Mouse (Mus musculus) testis, adult 10 weeks (tissue): ENCODE results near the gene Ubiad1. TPM values are rescaled to one million over a fixed set of nuclear protein-coding genes. Genes with fewer than 3 reads are reported as not detected.

Experiments used
- polyA plus RNA-seq: library from polyadenylated mRNA; stranded (reverse); fragments of 350-450 nt; fragmentation: Illumina TruSeq; extraction: RNeasy Lipid Tissue Mini Kit (QIAGEN cat#74804); gene quantifications from one replicate; pipeline ENCODE4 v1.2.3, GENCODE M21; 2014; ENCODE audit warnings: low read depth, low replicate concordance

Ubiad1 gene
- polyA plus RNA-seq: 2.5 TPM

GRCm38 (mm10) chr4:148444250-148444967 lies at the start of gene Ubiad1:
Gene Ubiad1 (minus strand): TSS chr4:148444771.

GRCm38 (mm10) chr4:148448179-148448852 lies 3.7 kb upstream of the Ubiad1 start, which contains the start of gene Mtor:
Gene Mtor (plus strand): TSS chr4:148448611.

Other genes with a start within 250 kb of the Ubiad1 start
- gene Disp3, start 156.8 kb downstream of the Ubiad1 start, polyA plus RNA-seq: not detected
- gene Mtor, start 3.8 kb upstream of the Ubiad1 start, polyA plus RNA-seq: 15.2 TPM
- 3.3 TPM for gene Angptl7, start 55.7 kb upstream of the Ubiad1 start, polyA plus RNA-seq
- 19.0 TPM for gene Exosc10, start 113.7 kb upstream of the Ubiad1 start, polyA plus RNA-seq
- not detected for gene Srm, start 146.7 kb upstream of the Ubiad1 start, polyA plus RNA-seq
- not detected for gene Masp2, start 157.8 kb upstream of the Ubiad1 start, polyA plus RNA-seq
- gene Tardbp, start 182.2 kb upstream of the Ubiad1 start, polyA plus RNA-seq: 456 TPM
- not detected for gene Gm572, start 198.5 kb upstream of the Ubiad1 start, polyA plus RNA-seq